Mouse (Mus musculus) neural tube, embryonic 11.5 days (tissue): ENCODE results near the gene Cyp4a32. TPM values are rescaled to one million over a fixed set of nuclear protein-coding genes. Genes with fewer than 3 reads are reported as not detected.
"Not testable (repeated sequence)": the region's sequence is repeated elsewhere in the genome, so short reads cannot be mapped to it uniquely, and the experiment has no call there.

Experiments
- ATAC-seq: fragments of 200-750 bp; cut with Nextera tagmentation; 2 replicates; pipeline ENCODE4 v1.8.0; 2017; ENCODE audit warnings: moderate number of reproducible peaks, mild to moderate bottlenecking, moderate TSS enrichment, moderate library complexity; ENCODE audit not compliant: insufficient read depth, low FRiP score, low TSS enrichment
- DNase-seq: peaks from one replicate; pipeline ENCODE4 v3.0.0-alpha.2; 2015; ENCODE audit warnings: low spot score
- H3K27ac ChIP-seq: fragments of 300-500 bp; sonication (generic); 2 replicates; pipeline ENCODE4 v1.5.1; 2014; ENCODE audit warnings: low read depth, mild to moderate bottlenecking, low read length
- H3K27me3 ChIP-seq: fragments of 300-500 bp; sonication (generic); 2 replicates; pipeline ENCODE4 v1.6.1; 2014; ENCODE audit warnings: mild to moderate bottlenecking, low read length, mixed read lengths; ENCODE audit not compliant: control insufficient read depth, insufficient read depth
- H3K36me3 ChIP-seq: fragments of 300-500 bp; sonication (generic); 2 replicates; pipeline ENCODE4 v1.6.1; 2014; ENCODE audit warnings: mild to moderate bottlenecking, low read length, moderate library complexity, mixed read lengths; ENCODE audit not compliant: control insufficient read depth, insufficient read depth
- H3K4me1 ChIP-seq: fragments of 300-500 bp; sonication (generic); 2 replicates; pipeline ENCODE4 v1.6.1; 2014; ENCODE audit warnings: low read length, mixed read lengths; ENCODE audit not compliant: control insufficient read depth, insufficient read depth
- H3K4me2 ChIP-seq: fragments of 300-500 bp; sonication (generic); 2 replicates; pipeline ENCODE4 v1.6.1; 2014; ENCODE audit warnings: low read depth, mild to moderate bottlenecking, moderate library complexity
- H3K4me3 ChIP-seq: fragments of 300-500 bp; sonication (generic); 2 replicates; pipeline ENCODE4 v1.5.1; 2014; ENCODE audit warnings: low read depth, low read length
- H3K9ac ChIP-seq: fragments of 300-500 bp; sonication (generic); 2 replicates; pipeline ENCODE4 v1.6.1; 2014; ENCODE audit warnings: mild to moderate bottlenecking, low read length
- H3K9me3 ChIP-seq: fragments of 300-500 bp; sonication (generic); 2 replicates; pipeline ENCODE4 v1.6.1; 2016; ENCODE audit warnings: low read length; ENCODE audit not compliant: control insufficient read depth
- WGBS: fragments of 180-500 bp; shearing (Covaris S2); extraction: QIAGEN DNeasy Blood & Tissue Kit; methylation state at CpG from one replicate; pipeline ENCODE4 v1.1.7; 2014; 5-methylcytosine and 5-hydroxymethylcytosine counted together
- polyA plus RNA-seq: library from polyadenylated mRNA; unstranded; fragments of >200 nt; fragmentation: Nextera tagmentation; extraction: Ambion mirVana; gene quantifications from 2 replicates; pipeline ENCODE4 v1.2.1, GENCODE M21; 2014

Gene Cyp4a32
- polyA plus RNA-seq, 1 experiment from 2014 or later, result not detected

DNA sequence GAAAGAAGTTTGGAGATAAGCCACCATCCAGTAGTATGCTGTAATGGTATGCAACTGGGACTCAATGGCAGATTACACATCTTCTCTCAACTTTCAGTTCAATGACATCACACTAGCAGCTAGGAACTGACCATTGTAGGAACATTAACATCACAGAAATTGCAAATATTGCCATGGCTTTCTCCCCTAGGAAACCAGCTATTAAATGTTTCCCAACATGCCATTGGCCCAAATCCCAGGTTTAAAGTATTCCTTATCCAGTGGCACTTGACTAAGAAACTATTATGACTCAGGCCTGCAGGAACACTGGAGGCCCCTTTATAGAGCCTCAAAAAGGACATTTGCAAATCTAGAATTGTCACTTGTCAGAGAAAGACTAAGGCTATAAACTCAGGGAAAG lies 48.6 kb downstream of the Cyp4a32 start:
- no peak overlapping the region for H3K4me3 ChIP-seq
- H3K27me3 ChIP-seq, result no peaks in the 10 kb centered on the region
- H3K4me2 ChIP-seq, result no peak overlapping the region
- ATAC-seq (no peak), DNase-seq (no peak)
- no peak overlapping the region for H3K27ac ChIP-seq
- no peaks in the 10 kb centered on the region for H3K36me3 ChIP-seq
- H3K4me1 ChIP-seq, result no peaks in the 10 kb centered on the region
- no peaks in the 10 kb centered on the region for H3K9me3 ChIP-seq
- no peak overlapping the region for H3K9ac ChIP-seq

DNA sequence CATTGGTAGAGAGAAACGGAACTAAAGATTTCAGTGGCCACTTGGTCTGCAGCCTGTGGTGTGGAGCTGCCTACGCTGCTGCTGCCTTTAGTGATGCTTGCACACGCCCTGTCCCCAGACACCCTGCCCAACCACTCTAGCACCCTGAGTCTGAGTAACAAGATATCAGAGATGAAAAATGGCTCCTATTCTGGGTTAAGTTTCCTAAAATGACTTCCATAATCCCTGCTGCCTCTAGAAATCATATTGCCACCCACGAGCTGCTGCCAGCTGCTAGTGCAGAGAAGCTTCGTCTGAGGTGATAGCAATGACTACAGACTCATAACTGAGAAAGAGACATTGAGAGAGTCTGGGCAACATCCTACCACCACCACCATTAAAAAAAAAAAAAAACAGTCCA lies 50.1 kb downstream of the Cyp4a32 start:
- DNase-seq (no peak), ATAC-seq (no peak)
- Histone ChIP-seq H3K27me3 (no peaks in the 10 kb centered on the region), H3K36me3 (no peaks in the 10 kb centered on the region), H3K9me3 (no peaks in the 10 kb centered on the region), H3K27ac (no peak overlapping the region), H3K9ac (no peak overlapping the region), H3K4me1 (no peaks in the 10 kb centered on the region), H3K4me2 (no peak overlapping the region), H3K4me3 (no peak overlapping the region)
- 86% methylated on average over 5 of the region's 5 CpGs for WGBS

DNA sequence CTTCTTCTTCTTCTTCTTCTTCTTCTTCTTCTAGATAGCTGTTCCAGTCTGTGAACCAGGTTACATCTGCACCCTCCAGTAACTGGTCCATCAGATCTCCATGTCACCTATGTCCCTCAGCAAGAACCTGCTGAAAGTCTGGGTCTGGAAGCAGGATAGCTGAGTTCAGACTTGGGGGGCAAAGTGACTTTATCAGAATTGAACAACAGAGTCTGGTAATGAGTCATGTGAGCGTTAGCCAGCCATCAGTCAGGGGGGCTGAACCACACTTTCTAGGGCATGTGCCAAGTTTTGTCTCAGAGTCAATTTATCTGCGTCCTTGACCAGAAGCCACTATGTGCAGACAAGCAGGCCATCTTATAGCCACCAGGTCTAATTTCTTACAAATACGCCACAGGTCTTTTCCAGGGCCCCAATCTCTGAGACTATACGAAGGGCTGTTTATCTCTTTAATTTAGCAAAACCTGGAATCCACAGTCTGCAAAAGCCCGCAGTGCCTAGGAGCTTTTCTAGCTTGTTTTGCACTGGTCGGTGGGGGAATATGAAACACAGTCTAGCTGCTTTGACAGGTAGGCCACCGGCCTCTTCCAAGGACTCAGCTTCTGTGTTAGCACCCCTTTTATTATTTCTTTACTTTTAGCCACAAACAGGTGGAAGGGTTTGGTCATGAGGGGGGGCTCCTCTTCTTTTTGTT lies 55.2 kb downstream of the Cyp4a32 start:
- DNase-seq, H3K27me3 ChIP-seq, H3K4me1 ChIP-seq, H3K4me3 ChIP-seq, H3K9me3 ChIP-seq, H3K36me3 ChIP-seq, H3K27ac ChIP-seq, H3K4me2 ChIP-seq, H3K9ac ChIP-seq, ATAC-seq: not testable (repeated sequence)
- 90% methylated on average over 7 of the region's 7 CpGs for WGBS

DNA sequence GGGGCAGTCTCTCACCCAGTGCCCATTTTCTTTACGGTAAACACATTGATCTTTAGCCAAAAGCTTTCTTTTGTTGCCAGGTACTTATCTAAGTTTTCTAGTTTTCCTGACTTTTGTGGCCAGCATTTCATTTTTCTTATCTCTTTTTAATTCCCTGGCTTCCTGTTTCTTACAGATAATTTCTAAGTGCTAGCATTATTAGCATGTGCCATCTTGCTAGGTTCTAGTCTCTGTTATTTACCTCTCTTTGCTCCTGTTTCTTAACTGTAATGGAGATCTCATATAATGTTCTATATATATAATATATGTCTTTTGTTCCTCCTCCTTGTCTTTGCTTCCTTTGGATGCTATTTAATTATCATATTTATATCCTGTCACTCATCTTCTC lies 55.8 kb downstream of the Cyp4a32 start:
- whole genome bisulfite sequencing, result 92% methylated on average over 1 of the region's 1 CpGs
- not testable (repeated sequence) for H3K4me2 ChIP-seq, H3K9me3 ChIP-seq, H3K9ac ChIP-seq, H3K36me3 ChIP-seq, H3K27ac ChIP-seq, H3K4me1 ChIP-seq, H3K27me3 ChIP-seq, DNase-seq, ATAC-seq, H3K4me3 ChIP-seq

DNA sequence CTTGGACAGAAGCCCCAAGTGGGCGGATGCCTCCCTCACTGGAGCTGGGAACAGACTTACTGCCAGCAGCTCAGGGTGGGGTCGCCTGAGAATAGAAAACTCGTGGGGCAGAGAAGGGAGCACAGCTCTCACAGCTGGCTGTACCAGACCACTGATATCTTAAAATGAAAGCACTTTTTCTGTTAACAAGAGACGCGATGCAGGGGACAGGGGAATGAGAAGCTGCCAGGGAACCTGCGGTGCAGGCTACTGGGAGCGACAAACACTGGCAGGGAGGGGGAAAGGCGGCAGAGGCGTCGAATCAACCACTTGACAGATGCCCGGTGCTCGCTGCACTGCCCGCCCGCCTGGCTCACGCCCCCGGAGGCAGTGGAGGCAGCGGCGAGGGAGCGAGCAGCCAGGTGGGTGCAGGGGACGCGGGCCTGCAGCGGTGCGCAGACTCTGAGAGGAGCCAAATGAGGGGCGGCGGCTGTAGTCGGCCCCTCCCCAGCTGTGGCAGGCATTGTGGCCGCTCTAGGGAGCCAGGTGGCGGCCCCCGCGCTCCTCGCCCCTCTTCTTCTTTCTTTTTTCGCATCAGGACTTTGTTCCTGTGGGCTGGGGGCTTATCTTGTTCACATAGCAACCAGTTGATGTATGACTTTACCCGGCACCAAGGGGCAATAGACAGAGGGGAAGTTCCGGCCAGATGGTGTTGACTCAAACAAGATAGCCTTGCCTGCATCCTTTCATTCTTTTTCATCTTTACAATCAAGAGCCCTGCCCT lies 56.5 kb downstream of the Cyp4a32 start:
- Histone ChIP-seq H3K9me3 (no peaks in the 10 kb centered on the region), H3K9ac (peak overlapping the region; percentile 60), H3K36me3 (no peaks in the 10 kb centered on the region), H3K4me1 (no peaks in the 10 kb centered on the region), H3K4me3 (peak overlapping the region; percentile 41), H3K27ac (no peak overlapping the region), H3K27me3 (no peaks in the 10 kb centered on the region), H3K4me2 (peak overlapping the region; percentile 87)
- DNase-seq (peak; percentile 60), ATAC-seq (peak; percentile 80)
- WGBS, result 2% methylated on average over 33 of the region's 34 CpGs

DNA sequence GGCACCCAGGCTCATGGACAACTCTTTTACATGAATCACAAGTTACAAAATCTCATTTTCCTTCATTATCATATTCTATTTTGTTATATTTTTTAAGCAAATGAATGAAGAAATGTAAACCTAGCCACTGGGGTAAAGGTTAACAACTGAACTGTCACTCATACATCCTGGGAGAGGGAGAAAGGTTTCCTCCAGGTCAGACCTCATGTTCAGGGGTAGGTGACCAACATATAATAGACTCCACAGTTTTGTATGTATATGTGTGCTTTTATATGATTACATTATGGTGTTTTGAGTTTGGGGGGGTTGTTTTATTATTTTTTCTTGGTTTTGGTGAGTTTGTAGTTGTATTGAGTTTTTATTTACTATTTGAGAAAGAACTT lies 57.1 kb downstream of the Cyp4a32 start:
- H3K9me3 ChIP-seq, result no peaks in the 10 kb centered on the region
- no peaks in the 10 kb centered on the region for H3K4me1 ChIP-seq
- no peak for DNase-seq
- H3K9ac ChIP-seq, result no peak overlapping the region
- H3K4me2 ChIP-seq, result peak overlapping the region; percentile 87; the same call in 1 of the 2 replicates
- no peaks in the 10 kb centered on the region for H3K36me3 ChIP-seq
- ATAC-seq, result no peak; the same call in 1 of the 2 replicates
- H3K27ac ChIP-seq, result no peak overlapping the region
- H3K27me3 ChIP-seq, result no peaks in the 10 kb centered on the region
- H3K4me3 ChIP-seq, result no peak overlapping the region

DNA sequence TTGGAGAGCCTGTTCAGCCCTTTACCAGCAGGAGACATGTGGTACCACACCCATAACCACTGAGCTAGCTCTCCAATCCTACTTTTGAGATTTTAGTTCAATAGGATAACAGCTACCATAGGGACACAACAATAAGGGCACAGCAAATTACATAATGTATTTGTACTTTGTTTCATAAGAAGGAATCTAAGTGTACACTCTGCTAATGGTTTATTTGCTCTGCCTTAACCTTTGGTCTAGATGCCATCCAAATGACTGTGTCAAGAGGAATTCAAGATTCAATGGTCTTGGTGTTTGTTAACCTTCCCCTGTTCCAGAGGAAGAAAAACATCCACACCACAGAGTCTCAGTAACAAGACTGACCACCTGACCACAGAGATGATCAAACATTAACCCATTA lies 58.4 kb downstream of the Cyp4a32 start:
- no peaks in the 10 kb centered on the region for H3K4me1 ChIP-seq
- no peaks in the 10 kb centered on the region for H3K9me3 ChIP-seq
- no peak for ATAC-seq
- H3K4me2 ChIP-seq, result no peak overlapping the region
- no peaks in the 10 kb centered on the region for H3K27me3 ChIP-seq
- DNase-seq, result no peak
- H3K9ac ChIP-seq, result no peak overlapping the region
- H3K27ac ChIP-seq, result no peak overlapping the region
- H3K4me3 ChIP-seq, result no peak overlapping the region
- no peaks in the 10 kb centered on the region for H3K36me3 ChIP-seq
